Mouse (Mus musculus): Measurements from ENCODE around the gene Nck2. TPM values are rescaled to one million over a fixed set of nuclear protein-coding genes. Genes with fewer than 3 reads are reported as not detected.

Nck2 gene
- polyA plus RNA-seq, 2 experiments = 8.4 to 9.0 TPM

- 43% methylated on average over 1 of the region's 1 CpGs for WGBS (ENCODE audit: insufficient replicate concordance)
- no peak overlapping the region for H3K4me2 ChIP-seq (ENCODE audit: low read depth)
- no peaks in the 10 kb centered on the region for H3K9me3 ChIP-seq (ENCODE audit: control insufficient read depth, low read length)
- ATAC-seq (ENCODE audit: insufficient read depth) = no peak
- H3K4me1 ChIP-seq (replicated peaks; ENCODE audit: control insufficient read depth in 2 of 2, insufficient read depth in 2 of 2, low read length in 1 of 2) = peaks cover 0 to 7% of the 10 kb centered on the region in 2 experiments; a peak in 1 of 4 replicates
- H3K27ac ChIP-seq = no peak overlapping the region
- H3K36me3 ChIP-seq (replicated peaks; ENCODE audit: control insufficient read depth, insufficient read depth, low read depth) = no peaks in the 10 kb centered on the region
- TF ChIP-seq EP300 (IDR thresholded peaks at IDR 0.05; ENCODE audit: low read depth) = no peak
- no peak for TF ChIP-seq CTCF (IDR thresholded peaks at IDR 0.05; ENCODE audit: low read depth)
- H3K4me3 ChIP-seq (ENCODE audit: insufficient read depth in 1 of 2, low read depth in 2 of 2, low read length in 2 of 2) = no peak overlapping the region
- H3K27me3 ChIP-seq (ENCODE audit: control insufficient read depth, insufficient read depth, low read length) = no peaks in the 10 kb centered on the region
- no peak overlapping the region for H3K9ac ChIP-seq (replicated peaks)
- no peak for DNase-seq (ENCODE audit: low read depth in 3 of 3, low spot score in 3 of 3)
Observed at GRCm38 (mm10) chr1:43590727-43591126, 146.3 kb downstream of the Nck2 start.

GRCm38 (mm10) chr1:43593069-43593468 is 148.7 kb downstream of the Nck2 start:
- Histone ChIP-seq H3K27ac (no peak overlapping the region), H3K9ac (replicated peaks) (no peak overlapping the region), H3K36me3 (replicated peaks; ENCODE audit: control insufficient read depth, insufficient read depth, low read depth) (no peaks in the 10 kb centered on the region), H3K27me3 (ENCODE audit: control insufficient read depth, insufficient read depth, low read length) (no peaks in the 10 kb centered on the region), H3K4me3 (ENCODE audit: insufficient read depth in 1 of 2, low read depth in 2 of 2, low read length in 2 of 2) (no peak overlapping the region), H3K9me3 (ENCODE audit: control insufficient read depth, low read length) (no peaks in the 10 kb centered on the region), H3K4me2 (ENCODE audit: low read depth) (no peak overlapping the region), H3K4me1 (replicated peaks; ENCODE audit: control insufficient read depth in 2 of 2, insufficient read depth in 2 of 2, low read length in 1 of 2) (peaks cover 0 to 7% of the 10 kb centered on the region in 2 experiments; a peak in 1 of 4 replicates)
- no peak for DNase-seq (ENCODE audit: low read depth in 3 of 3, low spot score in 3 of 3)
- ATAC-seq (ENCODE audit: insufficient read depth) = no peak
- TF ChIP-seq CTCF (IDR thresholded peaks at IDR 0.05; ENCODE audit: low read depth) (no peak), EP300 (IDR thresholded peaks at IDR 0.05; ENCODE audit: low read depth) (no peak)
- 47% methylated on average over 3 of the region's 3 CpGs for WGBS (ENCODE audit: insufficient replicate concordance)

GRCm38 (mm10) chr1:43594738-43595137 is 150.4 kb downstream of the Nck2 start:
- Histone ChIP-seq H3K9ac (replicated peaks) (no peak overlapping the region), H3K4me3 (ENCODE audit: insufficient read depth in 1 of 2, low read depth in 2 of 2, low read length in 2 of 2) (no peak overlapping the region), H3K9me3 (ENCODE audit: control insufficient read depth, low read length) (no peaks in the 10 kb centered on the region), H3K36me3 (replicated peaks; ENCODE audit: control insufficient read depth, insufficient read depth, low read depth) (no peaks in the 10 kb centered on the region), H3K4me2 (ENCODE audit: low read depth) (no peak overlapping the region), H3K4me1 (replicated peaks; ENCODE audit: control insufficient read depth in 2 of 2, insufficient read depth in 2 of 2, low read length in 1 of 2) (peaks cover 3 to 16% of the 10 kb centered on the region in 2 experiments; a peak in 3 of 4 replicates), H3K27ac (no peak overlapping the region), H3K27me3 (ENCODE audit: control insufficient read depth, insufficient read depth, low read length) (no peaks in the 10 kb centered on the region)
- TF ChIP-seq EP300 (IDR thresholded peaks at IDR 0.05; ENCODE audit: low read depth) = no peak
- TF ChIP-seq CTCF (IDR thresholded peaks at IDR 0.05; ENCODE audit: low read depth) = no peak
- WGBS (ENCODE audit: insufficient replicate concordance) = 30% methylated on average over 4 of the region's 4 CpGs
- ATAC-seq (ENCODE audit: insufficient read depth) (no peak), DNase-seq (ENCODE audit: low read depth in 3 of 3, low spot score in 3 of 3) (no peak)

GRCm38 (mm10) chr1:43597731-43598130 is 153.4 kb downstream of the Nck2 start:
- Histone ChIP-seq H3K9me3 (ENCODE audit: control insufficient read depth, low read length) (no peaks in the 10 kb centered on the region), H3K4me1 (replicated peaks; ENCODE audit: control insufficient read depth in 2 of 2, insufficient read depth in 2 of 2, low read length in 1 of 2) (peaks cover 3 to 21% of the 10 kb centered on the region in 2 experiments; a peak in 3 of 4 replicates), H3K9ac (replicated peaks) (no peak overlapping the region), H3K4me2 (ENCODE audit: low read depth) (no peak overlapping the region), H3K36me3 (replicated peaks; ENCODE audit: control insufficient read depth, insufficient read depth, low read depth) (no peaks in the 10 kb centered on the region), H3K27ac (no peak overlapping the region), H3K27me3 (ENCODE audit: control insufficient read depth, insufficient read depth, low read length) (no peaks in the 10 kb centered on the region), H3K4me3 (ENCODE audit: insufficient read depth in 1 of 2, low read depth in 2 of 2, low read length in 2 of 2) (no peak overlapping the region)
- TF ChIP-seq EP300 (IDR thresholded peaks at IDR 0.05; ENCODE audit: low read depth) = no peak
- TF ChIP-seq CTCF (IDR thresholded peaks at IDR 0.05; ENCODE audit: low read depth) = no peak
- no peak for ATAC-seq (ENCODE audit: insufficient read depth)
- DNase-seq (ENCODE audit: low read depth in 3 of 3, low spot score in 3 of 3) = no peak

GRCm38 (mm10) chr1:43599483-43599882 is 155.1 kb downstream of the Nck2 start:
- no peak for TF ChIP-seq CTCF (IDR thresholded peaks at IDR 0.05; ENCODE audit: low read depth)
- TF ChIP-seq EP300 (IDR thresholded peaks at IDR 0.05; ENCODE audit: low read depth) = no peak
- peak; percentile 74 for ATAC-seq (ENCODE audit: insufficient read depth)

More at GRCm38 (mm10) chr1:43599483-43599882, 155.1 kb downstream of the Nck2 start:
- Histone ChIP-seq H3K27ac (no peak overlapping the region), H3K36me3 (replicated peaks; ENCODE audit: control insufficient read depth, insufficient read depth, low read depth) (no peaks in the 10 kb centered on the region), H3K9me3 (ENCODE audit: control insufficient read depth, low read length) (no peaks in the 10 kb centered on the region), H3K27me3 (ENCODE audit: control insufficient read depth, insufficient read depth, low read length) (no peaks in the 10 kb centered on the region), H3K4me1 (replicated peaks; ENCODE audit: control insufficient read depth in 2 of 2, insufficient read depth in 2 of 2, low read length in 1 of 2) (peaks cover 3 to 19% of the 10 kb centered on the region in 2 experiments; a peak in 3 of 4 replicates), H3K9ac (replicated peaks) (no peak overlapping the region), H3K4me3 (ENCODE audit: insufficient read depth in 1 of 2, low read depth in 2 of 2, low read length in 2 of 2) (no peak overlapping the region), H3K4me2 (ENCODE audit: low read depth) (no peak overlapping the region)
- DNase-seq (ENCODE audit: low read depth in 3 of 3, low spot score in 3 of 3) = peak; percentile 11 to 28 (median 26)
